Mouse (Mus musculus): ENCODE data around the gene Trim21. TPM values are rescaled to one million over a fixed set of nuclear protein-coding genes. Genes with fewer than 3 reads are reported as not detected.

Gene Trim21
- polyA plus RNA-seq, 1 experiment from 2014 or later = 0.09 TPM

- H3K27ac ChIP-seq = no peak within 1 kb of the TSS
- no peaks in the 10 kb centered on the region for H3K36me3 ChIP-seq (ENCODE audit: poor library complexity, severe bottlenecking)
- WGBS = 79% methylated on average over 1 of the region's 1 CpGs
- H3K4me2 ChIP-seq = no peak within 1 kb of the TSS
- no peaks in the 10 kb centered on the region for H3K27me3 ChIP-seq
- H3K4me3 ChIP-seq = no peak within 1 kb of the TSS
- no peak for ATAC-seq
- no peaks in the 10 kb centered on the region for H3K9me3 ChIP-seq (replicated peaks)
- H3K4me1 ChIP-seq = no peaks in the 10 kb centered on the region
- H3K9ac ChIP-seq = no peak within 1 kb of the TSS
Measured at GRCm38 (mm10) chr7:102534449-102534848, 30.8 kb downstream of the Trim21 start, which contains the start of gene Olfr547. Gene Olfr547, plus strand, starts transcription at chr7:102534749.

- 70% methylated on average over 1 of the region's 1 CpGs for WGBS
- ATAC-seq = no peak
- H3K9ac ChIP-seq = no peak overlapping the region
- H3K27ac ChIP-seq = no peak overlapping the region
- no peaks in the 10 kb centered on the region for H3K9me3 ChIP-seq (replicated peaks)
- no peak overlapping the region for H3K4me3 ChIP-seq
- no peaks in the 10 kb centered on the region for H3K36me3 ChIP-seq (ENCODE audit: poor library complexity, severe bottlenecking)
- no peaks in the 10 kb centered on the region for H3K4me1 ChIP-seq
- no peaks in the 10 kb centered on the region for H3K27me3 ChIP-seq
- H3K4me2 ChIP-seq = no peak overlapping the region
Measured at GRCm38 (mm10) chr7:102529052-102529451, 36.2 kb downstream of the Trim21 start.

GRCm38 (mm10) chr7:102517051-102517335, 48.3 kb downstream of the Trim21 start:
- no peak overlapping the region for H3K4me3 ChIP-seq
- no peak for ATAC-seq
- H3K9me3 ChIP-seq (replicated peaks) = no peaks in the 10 kb centered on the region
- no peak overlapping the region for H3K9ac ChIP-seq
- peaks cover 11% of the 10 kb centered on the region; the same call in 1 of the 2 replicates for H3K27me3 ChIP-seq
- 43% methylated on average over 2 of the region's 2 CpGs for WGBS
- H3K4me2 ChIP-seq = no peak overlapping the region
- no peaks in the 10 kb centered on the region for H3K36me3 ChIP-seq (ENCODE audit: poor library complexity, severe bottlenecking)
- H3K27ac ChIP-seq = no peak overlapping the region
- peaks cover 18% of the 10 kb centered on the region; the same call in 1 of the 2 replicates for H3K4me1 ChIP-seq

GRCm38 (mm10) chr7:102516261-102517050, 48.8 kb downstream of the Trim21 start:
- no peak for ATAC-seq
- no peak overlapping the region for H3K27ac ChIP-seq
- H3K36me3 ChIP-seq (ENCODE audit: poor library complexity, severe bottlenecking) = no peaks in the 10 kb centered on the region
- peaks cover 14% of the 10 kb centered on the region; the same call in 1 of the 2 replicates for H3K27me3 ChIP-seq
- no peak overlapping the region for H3K9ac ChIP-seq
- no peak overlapping the region for H3K4me2 ChIP-seq
- H3K4me1 ChIP-seq = peaks cover 18% of the 10 kb centered on the region; the same call in 1 of the 2 replicates
- whole genome bisulfite sequencing = 62% methylated on average over 10 of the region's 10 CpGs
- H3K9me3 ChIP-seq (replicated peaks) = no peaks in the 10 kb centered on the region
- no peak overlapping the region for H3K4me3 ChIP-seq

GRCm38 (mm10) chr7:102514144-102514543, 51.1 kb downstream of the Trim21 start:
- Histone ChIP-seq H3K36me3 (ENCODE audit: poor library complexity, severe bottlenecking) (no peaks in the 10 kb centered on the region), H3K4me3 (no peak overlapping the region), H3K9me3 (replicated peaks) (no peaks in the 10 kb centered on the region), H3K4me2 (no peak overlapping the region), H3K9ac (no peak overlapping the region), H3K4me1 (peaks cover 18% of the 10 kb centered on the region; the same call in 1 of the 2 replicates), H3K27ac (no peak overlapping the region), H3K27me3 (peaks cover 15% of the 10 kb centered on the region; the same call in 1 of the 2 replicates)
- no peak for ATAC-seq
- WGBS = 85% methylated on average over 4 of the region's 4 CpGs

GRCm38 (mm10) chr7:102512814-102513435, 52.4 kb downstream of the Trim21 start:
- H3K4me1 ChIP-seq = peaks cover 18% of the 10 kb centered on the region; the same call in 1 of the 2 replicates
- peaks cover 15% of the 10 kb centered on the region; the same call in 1 of the 2 replicates for H3K27me3 ChIP-seq
- peak overlapping the region; percentile 84 for H3K4me2 ChIP-seq
- no peaks in the 10 kb centered on the region for H3K9me3 ChIP-seq (replicated peaks)
- no peaks in the 10 kb centered on the region for H3K36me3 ChIP-seq (ENCODE audit: poor library complexity, severe bottlenecking)
- H3K9ac ChIP-seq = peak overlapping the region; percentile 74
- WGBS = 2% methylated on average over 54 of the region's 54 CpGs
- H3K4me3 ChIP-seq = peak overlapping the region; percentile 50
- peak; percentile 97 for ATAC-seq
- no peak overlapping the region for H3K27ac ChIP-seq

- no peak overlapping the region for H3K27ac ChIP-seq
- H3K4me2 ChIP-seq = no peak overlapping the region
- H3K9me3 ChIP-seq (replicated peaks) = no peaks in the 10 kb centered on the region
- H3K4me1 ChIP-seq = 0 out of 2 replicates have a peak, but pooled peaks cover 10% of the 10 kb centered on the region
- no peak overlapping the region for H3K4me3 ChIP-seq
- H3K9ac ChIP-seq = no peak overlapping the region
- no peaks in the 10 kb centered on the region for H3K36me3 ChIP-seq (ENCODE audit: poor library complexity, severe bottlenecking)
- WGBS = 93% methylated on average over 10 of the region's 10 CpGs
- no peak for ATAC-seq
- peaks cover 15% of the 10 kb centered on the region; the same call in 1 of the 2 replicates for H3K27me3 ChIP-seq
Measured at GRCm38 (mm10) chr7:102511927-102512326, 53.4 kb downstream of the Trim21 start.

GRCm38 (mm10) chr7:102509726-102510125, 55.6 kb downstream of the Trim21 start:
- Histone ChIP-seq H3K4me3 (no peak overlapping the region), H3K4me2 (no peak overlapping the region), H3K4me1 (no peaks in the 10 kb centered on the region), H3K9me3 (replicated peaks) (no peaks in the 10 kb centered on the region), H3K27ac (no peak overlapping the region), H3K9ac (no peak overlapping the region), H3K36me3 (ENCODE audit: poor library complexity, severe bottlenecking) (no peaks in the 10 kb centered on the region), H3K27me3 (peaks cover 15% of the 10 kb centered on the region; the same call in 1 of the 2 replicates)
- 69% methylated on average over 7 of the region's 7 CpGs for WGBS
- ATAC-seq = no peak

- Histone ChIP-seq H3K4me3 (no peak overlapping the region), H3K27me3 (peaks cover 7% of the 10 kb centered on the region; the same call in 1 of the 2 replicates), H3K4me2 (no peak overlapping the region), H3K4me1 (no peaks in the 10 kb centered on the region), H3K9me3 (replicated peaks) (no peaks in the 10 kb centered on the region), H3K9ac (no peak overlapping the region), H3K36me3 (ENCODE audit: poor library complexity, severe bottlenecking) (no peaks in the 10 kb centered on the region), H3K27ac (no peak overlapping the region)
- WGBS = 88% methylated on average over 6 of the region's 6 CpGs
- ATAC-seq = no peak
Measured at GRCm38 (mm10) chr7:102508666-102509065, 56.6 kb downstream of the Trim21 start.

- H3K36me3 ChIP-seq (ENCODE audit: poor library complexity, severe bottlenecking) = no peaks in the 10 kb centered on the region
- no peak overlapping the region for H3K4me2 ChIP-seq
- 0 out of 2 replicates have a peak, but pooled peaks cover 5% of the 10 kb centered on the region for H3K27me3 ChIP-seq
- WGBS = 90% methylated on average over 9 of the region's 9 CpGs
- H3K9ac ChIP-seq = no peak overlapping the region
- H3K4me3 ChIP-seq = no peak overlapping the region
- no peak overlapping the region for H3K27ac ChIP-seq
- no peak for ATAC-seq
- H3K4me1 ChIP-seq = no peaks in the 10 kb centered on the region
- no peaks in the 10 kb centered on the region for H3K9me3 ChIP-seq (replicated peaks)
Measured at GRCm38 (mm10) chr7:102508066-102508465, 57.2 kb downstream of the Trim21 start.
